ENCODE assay signal across 9 mouse cellular contexts in the genomic region with DNA sequence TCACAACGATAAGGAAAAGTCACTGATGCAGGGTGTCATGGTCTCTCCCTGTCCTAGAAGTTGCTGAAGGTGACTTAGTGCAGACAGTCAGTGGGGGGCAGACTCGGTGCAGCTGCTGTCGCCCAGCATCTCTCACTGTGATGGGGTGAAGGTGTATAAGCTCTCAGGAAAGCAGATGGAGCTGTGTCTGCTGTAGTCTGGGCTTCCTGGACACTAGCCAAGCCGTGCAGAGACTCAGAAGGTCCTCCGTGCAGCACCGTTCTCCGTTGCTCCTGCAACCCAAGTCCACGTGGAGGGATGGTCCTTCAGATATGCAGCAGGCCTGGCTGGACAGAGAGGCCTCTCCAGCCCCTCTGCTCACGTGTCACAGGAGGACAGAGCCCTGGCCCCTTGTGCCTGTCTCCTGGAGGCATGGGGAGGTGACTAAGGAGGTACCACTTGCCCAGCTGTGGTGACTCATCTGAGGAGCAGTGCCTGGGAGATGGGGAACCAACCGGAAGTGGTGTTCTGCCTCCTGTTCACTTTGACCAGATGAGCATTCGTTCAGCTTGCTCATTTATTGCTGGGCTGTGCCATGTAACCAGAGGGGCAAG.
DNase-seq lines count a peak whose midpoint lies in the region; ATAC-seq and TF ChIP-seq lines count a peak whose summit lies in the region.
"Had no signal": no experiment of that assay in that cellular context is flagged by ENCODE, and none has a peak within 500 bp of the region (broad histone marks: within the 10 kb centered on the region; RNA-seq: fewer than 3 reads in every experiment).

No protein-coding gene starts in this region.

- H3K79me3 ChIP-seq in C2C12 (ENCODE audit: low read depth) = no peaks in the 10 kb centered on the region

- no peaks in the 10 kb centered on the region for H3K79me2 ChIP-seq in C2C12 (ENCODE audit: control insufficient read depth, insufficient read depth)

- peak; percentile 25 to 42 for DNase-seq in kidney, postnatal 4 days
- DNase-seq in kidney, postnatal 14 days = no peak
- DNase-seq in adrenal gland, adult 2 months = peak; percentile 73
- peak; percentile 34 to 70 for DNase-seq in cerebellum, postnatal 25 days
- no peak for DNase-seq in layer of hippocampus, postnatal 36 days
- DNase-seq: lung, postnatal 14 days had no signal

- H3K4me3 ChIP-seq in C2C12 (ENCODE audit: insufficient read depth, poor library complexity, severe bottlenecking) = no peak overlapping the region
- H3K4me3 ChIP-seq: embryonic facial prominence, embryonic 12.5 days had no signal

- ATAC-seq in CD4-positive, CD25-positive, alpha-beta regulatory T cell, adult 4 months = no peak

- no peaks in the 10 kb centered on the region for H3K27me3 ChIP-seq in C2C12 (ENCODE audit: control insufficient read depth, insufficient read depth, insufficient read length)
- H3K27me3 ChIP-seq: embryonic facial prominence, embryonic 12.5 days had no signal

- TF ChIP-seq CTCF in C2C12 (IDR thresholded peaks at IDR 0.05; ENCODE audit: control insufficient read depth, insufficient read depth, insufficient read length) = no peak

- H3K36me3 ChIP-seq in C2C12 (ENCODE audit: control insufficient read depth, insufficient read depth) = no peaks in the 10 kb centered on the region
- H3K36me3 ChIP-seq: embryonic facial prominence, embryonic 12.5 days had no signal

- no peak overlapping the region for H3ac ChIP-seq in C2C12 (ENCODE audit: control insufficient read depth, insufficient read length, low read depth)

TF ChIP-seq in C2C12, 6 proteins besides CTCF, POLR2A, EP300 and RAD21:
- peak; percentile 41 for TF ChIP-seq MAX (IDR thresholded peaks at IDR 0.05)
- no peak for TF ChIP-seq CEBPB (IDR thresholded peaks at IDR 0.05; ENCODE audit: low read depth)
- peak; percentile 76 for TF ChIP-seq MYOD1 (IDR thresholded peaks at IDR 0.05; ENCODE audit: control insufficient read depth, insufficient read length, low read depth)
- TF ChIP-seq FOSL1 (IDR thresholded peaks at IDR 0.05; ENCODE audit: insufficient read depth, low read length, poor library complexity, severe bottlenecking) = peak; percentile 43
- peak; percentile 74 for TF ChIP-seq USF1 (IDR thresholded peaks at IDR 0.05; ENCODE audit: low read depth)
- no peak for TF ChIP-seq MYOG (IDR thresholded peaks at IDR 0.05; ENCODE audit: control insufficient read depth, extremely low read depth, insufficient read length)

Comparison
In these comparisons a context has a peak if more than half of its experiments do, and no peak if none do; other contexts are left out.
1. DNase-seq: peak in kidney, postnatal 4 days (2 of 2), adrenal gland, adult 2 months (single experiment) and cerebellum, postnatal 25 days (2 of 2); none in kidney, postnatal 14 days (single experiment) and layer of hippocampus, postnatal 36 days (0 of 2).